Mouse (Mus musculus) central nervous system, embryonic 14 days (tissue): ENCODE measurements around the gene Olfr1265. TPM values are rescaled to one million over a fixed set of nuclear protein-coding genes. Genes with fewer than 3 reads are reported as not detected.

Experiments used
- polyA plus RNA-seq: library from polyadenylated mRNA; depleted of rRNA; stranded (reverse); fragments of >200 nt; gene quantifications from 2 replicates; pipeline ENCODE4 v1.2.3, GENCODE M21; 2012; rRNA removed

Gene Olfr1265
- polyA plus RNA-seq = not detected in 2 replicates

GRCm38 (mm10) chr2:90035037-90035436 is at the start of gene Olfr1265:
Olfr1265 (plus strand) TSS chr2:90035337.

GRCm38 (mm10) chr2:89990921-89991320 is 44.2 kb upstream of the Olfr1265 start, which contains the start of gene Olfr1261:
Olfr1261 (plus strand) TSS chr2:89991221.

GRCm38 (mm10) chr2:89999845-90000244 is 35.3 kb upstream of the Olfr1265 start, which contains the start of gene Olfr1262:
Olfr1262 (plus strand) TSS chr2:90000145.

GRCm38 (mm10) chr2:90011831-90012230 is 23.3 kb upstream of the Olfr1265 start, which contains the start of gene Olfr1263:
Olfr1263 (plus strand) TSS chr2:90012131.

DNA sequence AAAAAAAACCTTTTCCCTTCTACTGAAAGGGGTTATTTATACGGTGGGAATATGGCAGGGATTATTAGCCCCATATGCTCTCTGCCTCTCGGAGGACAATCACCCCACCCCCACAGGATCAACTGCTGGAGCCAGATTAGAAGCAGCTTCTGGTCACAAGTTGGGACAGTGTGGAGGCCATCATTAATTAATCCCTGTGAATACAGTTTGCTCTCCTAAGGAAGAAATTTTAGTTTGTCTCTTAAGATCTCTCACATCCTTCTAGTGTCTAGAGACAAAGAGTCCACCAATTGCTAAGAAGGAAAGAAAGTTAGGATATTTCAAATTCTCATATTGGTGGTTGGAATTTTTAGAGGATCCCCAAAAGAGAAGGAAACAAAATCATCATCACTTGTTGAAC is 9.7 kb upstream of the Olfr1265 start, which contains the start of gene Olfr1264:
Gene Olfr1264, minus strand, starts transcription at position 101 of the 400 bp plus-strand sequence.

GRCm38 (mm10) chr2:90063494-90063893 is 28.4 kb downstream of the Olfr1265 start, which contains the start of gene Olfr140:
Olfr140 (minus strand) TSS chr2:90063594.

Other genes with a start within 250 kb of the Olfr1265 start
- gene Olfr1254, start 241.7 kb upstream of the Olfr1265 start, polyA plus RNA-seq = not detected in 2 replicates
- gene Olfr1255, start 223.3 kb upstream of the Olfr1265 start, polyA plus RNA-seq = not detected in 2 replicates
- not detected in 2 replicates for gene Olfr1256, start 193.8 kb upstream of the Olfr1265 start, polyA plus RNA-seq
- 0.06 TPM in 1 of 2 replicates, not detected in the other for gene Olfr48, start 187.1 kb upstream of the Olfr1265 start, polyA plus RNA-seq
- not detected in 2 replicates for gene Olfr1257, start 156.9 kb upstream of the Olfr1265 start, polyA plus RNA-seq
- not detected in 2 replicates for gene Olfr1258, start 108.0 kb upstream of the Olfr1265 start, polyA plus RNA-seq
- not detected in 2 replicates for gene Olfr1259, start 86.7 kb upstream of the Olfr1265 start, polyA plus RNA-seq
- not detected in 2 replicates for gene Olfr1260, start 61.0 kb upstream of the Olfr1265 start, polyA plus RNA-seq
- gene Olfr1261, start 44.1 kb upstream of the Olfr1265 start, polyA plus RNA-seq = not detected in 2 replicates
- gene Olfr1262, start 35.2 kb upstream of the Olfr1265 start, polyA plus RNA-seq = not detected in 2 replicates
- not detected in 2 replicates for gene Olfr1263, start 23.2 kb upstream of the Olfr1265 start, polyA plus RNA-seq
- not detected in 2 replicates for gene Olfr1264, start 9.8 kb upstream of the Olfr1265 start, polyA plus RNA-seq
- not detected in 2 replicates for gene Olfr140, start 28.3 kb downstream of the Olfr1265 start, polyA plus RNA-seq
- not detected in 2 replicates for gene Olfr1269, start 86.1 kb downstream of the Olfr1265 start, polyA plus RNA-seq
- gene Olfr32, start 107.0 kb downstream of the Olfr1265 start, polyA plus RNA-seq = 0.06 TPM in 1 of 2 replicates, not detected in the other
- gene Olfr1270, start 117.8 kb downstream of the Olfr1265 start, polyA plus RNA-seq = not detected in 2 replicates
- not detected in 2 replicates for gene Olfr1506, start 189.2 kb downstream of the Olfr1265 start, polyA plus RNA-seq
- not detected in 2 replicates for gene Olfr142, start 222.3 kb downstream of the Olfr1265 start, polyA plus RNA-seq
- gene Olfr1271, start 235.7 kb downstream of the Olfr1265 start, polyA plus RNA-seq = not detected in 2 replicates